Mouse (Mus musculus) gastrocnemius, postnatal 36 days (tissue): ENCODE data around the gene Celf5. TPM values are rescaled to one million over a fixed set of nuclear protein-coding genes. Genes with fewer than 3 reads are reported as not detected.

Experiments used
- DNase-seq, 2 experiments: peaks; one replicate each; pipeline ENCODE4 v3.0.0; 2022
- intact Hi-C: fragments of 180-260 bp; cut with DNase I; formaldehyde crosslinking; loops from one replicate; pipeline ENCODE4 v1.15.1; 2025
- total RNA-seq, 2 experiments: library from RNA; stranded (reverse); gene quantifications; 2 replicates each; pipeline ENCODE4 v1.2.3; 2021

Celf5 gene
- total RNA-seq, 2 experiments from 2014 or later = not detected

DNA sequence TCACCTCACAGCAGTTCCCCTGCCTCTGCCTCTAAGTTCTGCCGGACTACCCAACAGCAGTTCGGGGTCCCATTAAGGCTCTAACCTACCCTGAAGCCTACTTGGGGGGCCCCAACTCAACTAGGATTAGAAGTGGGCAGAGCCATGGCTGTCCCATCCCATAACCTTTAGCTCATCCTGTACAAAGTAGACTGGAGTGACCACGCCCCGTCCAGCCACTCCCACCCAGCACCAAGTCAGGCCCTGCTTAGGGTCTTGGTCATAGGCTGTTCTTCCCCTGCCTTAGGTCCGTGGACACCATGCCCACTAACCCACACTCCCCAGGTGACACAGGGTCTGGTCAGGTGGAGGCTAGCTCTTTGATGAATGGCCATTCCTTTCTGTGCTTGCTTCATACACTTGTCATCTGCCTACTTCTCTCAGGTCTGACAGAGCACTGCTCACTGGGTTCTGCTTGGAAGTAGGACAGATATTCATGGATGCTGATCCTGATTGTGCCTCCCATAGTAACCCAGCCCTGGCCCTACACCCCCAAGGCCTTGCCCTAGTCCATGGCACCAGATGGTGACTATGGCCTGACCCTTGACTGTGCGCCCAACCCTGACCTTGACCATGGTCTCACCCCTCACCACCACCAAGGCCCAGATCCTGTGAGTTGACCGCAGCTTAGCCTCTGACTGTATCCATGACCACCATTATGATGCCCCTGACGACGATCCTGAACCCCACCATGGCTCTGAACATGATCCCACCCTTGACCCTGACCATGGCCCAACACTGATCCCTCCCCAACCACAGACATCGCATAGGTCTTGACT is 63.2 kb downstream of the Celf5 start:
- intact Hi-C loops = no loop called here
- peak; percentile 3 to 13 for DNase-seq

DNA sequence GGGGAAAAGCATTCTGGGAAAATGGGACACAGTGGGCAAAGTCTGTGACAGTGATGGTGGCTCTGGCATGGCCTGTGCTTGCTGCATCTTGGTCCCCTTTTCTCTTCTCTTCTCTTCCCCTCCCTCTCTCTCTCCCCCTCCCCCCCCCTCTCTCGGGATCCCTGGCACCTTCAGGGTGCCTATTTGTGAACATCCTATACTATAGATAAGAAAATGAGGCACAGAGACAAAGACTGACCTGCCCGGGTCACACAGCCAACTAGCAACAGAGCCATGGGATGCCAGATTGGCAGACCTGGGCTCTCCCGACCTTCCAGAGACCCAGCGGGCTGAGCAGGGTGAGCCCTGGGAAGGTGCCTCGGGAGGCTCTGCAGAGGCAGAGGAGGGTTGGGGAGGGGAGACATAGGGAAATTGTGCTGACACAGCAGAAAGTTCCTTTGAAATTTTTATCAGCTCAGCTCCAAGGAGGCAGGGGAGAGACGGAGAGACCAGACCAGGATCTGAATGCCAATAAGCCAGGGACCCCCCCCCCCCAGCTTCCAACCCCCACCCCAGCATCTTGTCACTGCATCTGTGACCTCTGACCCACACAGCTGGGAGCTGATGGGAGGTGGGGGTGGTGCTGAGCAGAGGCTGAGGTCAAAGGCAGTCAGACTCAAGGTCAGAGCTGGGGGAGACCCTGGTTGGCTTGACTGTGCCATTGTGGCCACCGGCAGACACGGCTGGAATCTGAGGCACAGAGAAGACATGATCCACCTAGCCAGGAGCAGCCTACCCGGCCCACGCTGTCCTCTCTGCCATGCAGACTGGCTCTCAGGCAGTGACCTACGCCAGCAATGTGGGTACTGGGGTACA is 64.1 kb downstream of the Celf5 start:
- intact Hi-C loops = no loop called here
- peak; percentile 4 to 13 for DNase-seq

- peak; percentile 6 to 20 for DNase-seq
- intact Hi-C loops = no loop called here
These were observed 65.0 kb downstream of the Celf5 start for GRCm38 (mm10) chr10:81417227-81418215.

DNA sequence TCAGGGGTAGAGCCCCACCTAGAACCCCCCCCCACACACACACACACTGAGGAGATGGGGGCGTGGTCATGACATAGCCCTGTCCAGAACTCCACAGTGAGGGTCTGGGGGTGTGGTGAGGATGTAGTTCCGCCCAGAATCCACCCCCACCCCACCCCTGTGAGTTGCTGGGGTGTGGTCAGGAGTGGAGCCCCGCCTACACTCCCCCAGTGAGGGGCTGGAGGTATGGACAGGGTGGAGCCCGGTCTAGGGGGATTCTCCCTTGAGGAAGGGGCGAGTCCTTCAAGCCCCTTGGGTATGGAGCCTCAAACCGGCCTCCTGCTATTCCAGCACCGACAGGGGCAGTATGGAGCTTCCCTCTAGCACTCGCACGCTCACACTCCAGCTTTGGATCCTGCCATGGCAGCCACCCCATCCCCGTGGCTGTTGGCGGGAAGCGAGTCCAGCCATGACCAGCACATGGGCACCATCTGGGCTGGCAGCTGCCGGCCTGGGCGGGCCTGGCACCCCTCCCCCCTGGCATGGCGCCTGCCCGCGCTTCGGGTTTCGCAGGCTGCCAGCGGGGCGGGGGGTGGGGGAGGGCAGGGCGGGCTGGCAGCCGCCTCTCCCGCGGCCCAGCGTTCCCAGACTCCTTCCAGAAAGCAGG is 65.8 kb downstream of the Celf5 start:
- intact Hi-C loops = no loop called here
- peak; percentile 87 to 89 for DNase-seq

GRCm38 (mm10) chr10:81415549-81416310 is 66.8 kb downstream of the Celf5 start:
- intact Hi-C loops = loop anchor here (1.0 kb wide), 1 partner anchor 10 kb away; no protein-coding TSS in a partner anchor
- peak in 1 of 2 experiments; percentile 77 for DNase-seq

DNA sequence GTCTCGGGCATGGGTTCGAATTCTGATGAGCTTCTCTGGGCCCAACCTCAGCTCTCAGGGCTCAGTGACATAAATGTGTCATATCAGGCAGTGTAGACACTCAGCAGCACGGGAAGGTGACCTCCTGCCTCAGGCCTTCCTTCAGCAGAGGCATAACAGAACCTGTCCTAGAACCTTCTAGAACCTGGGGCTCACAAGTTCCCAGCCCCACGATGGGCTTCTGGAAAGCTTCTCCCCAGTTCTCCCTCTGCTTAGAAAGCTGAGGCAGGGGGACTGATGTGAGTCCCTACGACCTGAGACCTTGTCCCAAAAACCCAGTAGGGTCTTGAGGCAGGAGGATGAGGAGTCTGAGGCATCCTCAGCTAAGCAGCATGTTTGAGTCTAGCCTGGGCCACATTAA is 67.4 kb downstream of the Celf5 start:
- no peak for DNase-seq
- intact Hi-C loops = loop anchor here (1.0 kb wide), 1 partner anchor 10 kb away; no protein-coding TSS in a partner anchor

- intact Hi-C loops = loop anchor here (1.0 kb wide), 1 partner anchor 11 kb away; no protein-coding TSS in a partner anchor
- peak in 1 of 2 experiments; percentile 64 for DNase-seq
These were observed 67.8 kb downstream of the Celf5 start for GRCm38 (mm10) chr10:81414682-81415081.

- intact Hi-C loops = no loop called here
- peak; percentile 88 to 93 for DNase-seq
These were observed 68.9 kb downstream of the Celf5 start for GRCm38 (mm10) chr10:81413310-81414261.

- intact Hi-C loops = no loop called here
- DNase-seq = peak in 1 of 2 experiments; percentile 18
These were observed 69.8 kb downstream of the Celf5 start for GRCm38 (mm10) chr10:81412586-81413309.

- intact Hi-C loops = no loop called here
- DNase-seq = peak; percentile 92 to 98
These were observed 70.8 kb downstream of the Celf5 start for GRCm38 (mm10) chr10:81411471-81412400.

GRCm38 (mm10) chr10:81410981-81411380 is 71.5 kb downstream of the Celf5 start:
- intact Hi-C loops = no loop called here

DNA sequence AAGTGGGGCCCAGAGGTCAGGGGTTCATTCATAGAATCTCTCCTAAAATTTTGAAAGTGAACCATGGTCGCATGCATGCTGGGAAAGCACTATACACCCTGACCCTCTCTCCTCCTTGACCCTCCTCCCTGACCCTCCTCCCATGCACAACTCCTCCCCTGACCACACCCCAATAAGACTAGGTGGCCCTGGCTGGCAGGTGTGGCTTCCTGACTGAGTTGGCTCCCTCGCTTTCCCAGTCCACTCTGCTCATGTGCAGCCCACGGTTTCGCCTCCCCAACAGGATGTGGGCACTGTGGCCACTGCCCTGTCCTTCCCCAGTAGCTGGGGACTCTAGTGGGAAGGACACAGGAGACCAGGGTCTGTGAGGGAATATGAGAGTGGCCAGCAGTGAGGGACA is 72.2 kb downstream of the Celf5 start:
- intact Hi-C loops = no loop called here
- DNase-seq = no peak

More at GRCm38 (mm10) chr10:81410981-81411380, 71.5 kb downstream of the Celf5 start:
- no peak for DNase-seq

GRCm38 (mm10) chr10:81409330-81409729 is 73.2 kb downstream of the Celf5 start:
- intact Hi-C loops = no loop called here
- no peak for DNase-seq
